In genomic region chr2:132601777-132602176, GRCm38 (mm10) we compare ENCODE assay signal across 20 mouse cellular contexts. TPM values are rescaled to one million over a fixed set of nuclear protein-coding genes. Genes with fewer than 3 reads are reported as not detected.
DNase-seq lines count a peak whose midpoint lies in the region; ATAC-seq and TF ChIP-seq lines count a peak whose summit lies in the region.
"Had no signal": no experiment of that assay in that cellular context is flagged by ENCODE, and none has a peak within 500 bp of the region (broad histone marks: within the 10 kb centered on the region; RNA-seq: fewer than 3 reads in every experiment).

No protein-coding gene starts in this region.

- 0 out of 2 replicates have a peak overlapping the region, but pooled peaks have one; percentile 27 for H3K27ac ChIP-seq in heart, embryonic 12.5 days (ENCODE audit: poor library complexity, severe bottlenecking)
- H3K27ac ChIP-seq in lung, embryonic 14.5 days (ENCODE audit: low read depth) = peak overlapping the region; percentile 12; the same call in 1 of the 2 replicates
- H3K27ac ChIP-seq in embryonic facial prominence, embryonic 13.5 days = peak overlapping the region; percentile 52
- H3K27ac ChIP-seq in midbrain, embryonic 13.5 days = no peak overlapping the region
- H3K27ac ChIP-seq: heart, embryonic 15.5 days; hindbrain, embryonic 13.5 days; limb, embryonic 12.5 days; neural tube, embryonic 13.5 days had no signal

- H3K4me3 ChIP-seq in heart, embryonic 12.5 days = no peak overlapping the region
- H3K4me3 ChIP-seq in lung, embryonic 14.5 days (ENCODE audit: low read depth, low read length) = no peak overlapping the region
- H3K4me3 ChIP-seq in embryonic facial prominence, embryonic 13.5 days = no peak overlapping the region
- no peak overlapping the region for H3K4me3 ChIP-seq in midbrain, embryonic 13.5 days (replicated peaks)
- H3K4me3 ChIP-seq: heart, embryonic 15.5 days; hindbrain, embryonic 13.5 days; limb, embryonic 12.5 days; neural tube, embryonic 13.5 days had no signal

- H3K9ac ChIP-seq in heart, embryonic 12.5 days = no peak overlapping the region
- no peak overlapping the region for H3K9ac ChIP-seq in lung, embryonic 14.5 days
- H3K9ac ChIP-seq in embryonic facial prominence, embryonic 13.5 days = no peak overlapping the region
- no peak overlapping the region for H3K9ac ChIP-seq in midbrain, embryonic 13.5 days (replicated peaks)
- H3K9ac ChIP-seq: heart, embryonic 15.5 days; hindbrain, embryonic 13.5 days; limb, embryonic 12.5 days; neural tube, embryonic 13.5 days had no signal

- peaks cover 19% of the 10 kb centered on the region for H3K4me1 ChIP-seq in heart, embryonic 12.5 days (replicated peaks)
- H3K4me1 ChIP-seq in lung, embryonic 14.5 days (ENCODE audit: insufficient read depth) = no peaks in the 10 kb centered on the region
- peaks cover 11% of the 10 kb centered on the region for H3K4me1 ChIP-seq in embryonic facial prominence, embryonic 13.5 days
- no peaks in the 10 kb centered on the region for H3K4me1 ChIP-seq in midbrain, embryonic 13.5 days (replicated peaks)
- H3K4me1 ChIP-seq: hindbrain, embryonic 13.5 days; neural tube, embryonic 13.5 days had no signal

- H3K9me3 ChIP-seq in heart, embryonic 12.5 days (replicated peaks) = no peaks in the 10 kb centered on the region
- no peaks in the 10 kb centered on the region for H3K9me3 ChIP-seq in lung, embryonic 14.5 days (ENCODE audit: low read depth, low read length)
- H3K9me3 ChIP-seq in embryonic facial prominence, embryonic 13.5 days = no peaks in the 10 kb centered on the region
- H3K9me3 ChIP-seq in midbrain, embryonic 13.5 days = no peaks in the 10 kb centered on the region
- H3K9me3 ChIP-seq: heart, embryonic 15.5 days; hindbrain, embryonic 13.5 days; limb, embryonic 12.5 days; neural tube, embryonic 13.5 days had no signal

- ATAC-seq in heart, embryonic 12.5 days (ENCODE audit: insufficient number of reproducible peaks, low FRiP score) = no peak
- ATAC-seq in lung, embryonic 14.5 days (ENCODE audit: insufficient read depth) = no peak
- 0 out of 2 replicates have a peak, but pooled peaks have one; percentile 46 for ATAC-seq in embryonic facial prominence, embryonic 13.5 days (ENCODE audit: insufficient number of reproducible peaks, insufficient read depth, low FRiP score, low TSS enrichment, low read depth)
- ATAC-seq in midbrain, embryonic 13.5 days = no peak
- ATAC-seq: forebrain, embryonic 14.5 days; intestine, postnatal 0 days had no signal

- H3K27me3 ChIP-seq in heart, embryonic 12.5 days (replicated peaks) = no peaks in the 10 kb centered on the region
- H3K27me3 ChIP-seq in lung, embryonic 14.5 days (ENCODE audit: insufficient read depth, low read length) = no peaks in the 10 kb centered on the region
- H3K27me3 ChIP-seq in embryonic facial prominence, embryonic 13.5 days = no peaks in the 10 kb centered on the region
- no peaks in the 10 kb centered on the region for H3K27me3 ChIP-seq in midbrain, embryonic 13.5 days
- H3K27me3 ChIP-seq: heart, embryonic 15.5 days; hindbrain, embryonic 13.5 days; limb, embryonic 12.5 days; neural tube, embryonic 13.5 days had no signal

- H3K4me2 ChIP-seq in heart, embryonic 12.5 days = no peak overlapping the region
- no peak overlapping the region for H3K4me2 ChIP-seq in lung, embryonic 14.5 days
- H3K4me2 ChIP-seq in embryonic facial prominence, embryonic 13.5 days = no peak overlapping the region
- no peak overlapping the region for H3K4me2 ChIP-seq in midbrain, embryonic 13.5 days (replicated peaks)
- H3K4me2 ChIP-seq: heart, embryonic 15.5 days; hindbrain, embryonic 13.5 days; limb, embryonic 12.5 days; midbrain, embryonic 11.5 days; neural tube, embryonic 13.5 days had no signal

- no peak for DNase-seq in heart, postnatal 4 days
- no peak for DNase-seq in lung, embryonic 14.5 days
- no peak for DNase-seq in lung, adult 18-20 months
- DNase-seq in A20 (ENCODE audit: low read depth, low spot score) = peak; percentile 72
- no peak for DNase-seq in c-Kit-positive CD71-positive TER-119-positive erythroid progenitor cells, embryonic 14.5 days (ENCODE audit: low spot score)
- DNase-seq: adrenal gland, postnatal 10 days; cerebellum, adult 9-10 months; heart, adult 11 months; right cerebral cortex, postnatal 25 days; thymus, adult 2 months had no signal

- TF ChIP-seq CTCF in lung, embryonic 14.5 days (IDR thresholded peaks at IDR 0.05; ENCODE audit: low read depth) = no peak

- H3K36me3 ChIP-seq in heart, embryonic 12.5 days = no peaks in the 10 kb centered on the region
- H3K36me3 ChIP-seq in lung, embryonic 14.5 days (ENCODE audit: insufficient read depth) = no peaks in the 10 kb centered on the region
- no peaks in the 10 kb centered on the region for H3K36me3 ChIP-seq in embryonic facial prominence, embryonic 13.5 days
- no peaks in the 10 kb centered on the region for H3K36me3 ChIP-seq in midbrain, embryonic 13.5 days
- H3K36me3 ChIP-seq: heart, embryonic 15.5 days; hindbrain, embryonic 13.5 days; limb, embryonic 12.5 days; neural tube, embryonic 13.5 days had no signal

RNA-seq across cellular contexts. Expression of gene Gpcpd1, which starts 14.2 kb away (rescaled TPM):
- polyA plus RNA-seq in heart, embryonic 12.5 days (2016; fragmentation: Nextera tagmentation; extraction: Ambion mirVana) = 42.1 and 47.6 TPM in 2 replicates
- 10 to 100 TPM; 62.0 to 71.1 TPM for total RNA-seq in heart, postnatal 4 days (2021)
- polyA plus RNA-seq in lung, embryonic 14.5 days (2014; fragmentation: Nextera tagmentation; extraction: Ambion mirVana) = 33.1 and 39.7 TPM in 2 replicates
- polyA plus RNA-seq in embryonic facial prominence, embryonic 13.5 days (2015; fragmentation: Nextera tagmentation; extraction: Ambion mirVana) = 54.7 and 56.4 TPM in 2 replicates
- polyA plus RNA-seq in midbrain, embryonic 13.5 days (2015; fragmentation: Nextera tagmentation; extraction: Ambion mirVana) = 80.9 and 103 TPM in 2 replicates
